Mouse (Mus musculus) thymus, adult 2 months (tissue): ENCODE measurements around the gene Mlxipl. TPM values are rescaled to one million over a fixed set of nuclear protein-coding genes. Genes with fewer than 3 reads are reported as not detected.
"Not testable (repeated sequence)": the region's sequence is repeated elsewhere in the genome, so short reads cannot be mapped to it uniquely, and the experiment has no call there.

Experiments
- DNase-seq: peaks from one replicate; pipeline ENCODE4 v3.0.0; 2021
- H3K27ac ChIP-seq: fragments of 200-500 bp; 2 replicates; pipeline ENCODE4 v1.5.1; 2012; ENCODE audit warnings: low read length, control low read depth; ENCODE audit not compliant: control insufficient read depth, insufficient read depth
- H3K27me3 ChIP-seq: fragments of 200-500 bp; 2 replicates; pipeline ENCODE4 v1.6.1; 2012; ENCODE audit warnings: mild to moderate bottlenecking, low read length, moderate library complexity, mixed read lengths; ENCODE audit not compliant: control insufficient read depth, insufficient read depth
- H3K36me3 ChIP-seq: fragments of 200-500 bp; 2 replicates; pipeline ENCODE4 v1.6.1; 2012; ENCODE audit warnings: mild to moderate bottlenecking, low read length, moderate library complexity; ENCODE audit not compliant: control insufficient read depth, insufficient read depth
- H3K4me1 ChIP-seq: fragments of 200-500 bp; replicated peaks from 2 replicates; pipeline ENCODE4 v1.6.1; 2012; ENCODE audit warnings: low read length; ENCODE audit not compliant: control insufficient read depth, insufficient read depth
- H3K4me3 ChIP-seq: fragments of 200-500 bp; 2 replicates; pipeline ENCODE4 v1.5.1; 2012; ENCODE audit warnings: mild to moderate bottlenecking, low read length, control low read depth, moderate library complexity; ENCODE audit not compliant: control insufficient read depth, insufficient read depth
- CTCF ChIP-seq: fragments of 200-500 bp; IDR thresholded peaks from 2 replicates; pipeline ENCODE4 v1.5.1; 2012; ENCODE audit warnings: mild to moderate bottlenecking, control low read depth, low read length, moderate library complexity, borderline replicate concordance; ENCODE audit not compliant: control insufficient read depth, poor library complexity, insufficient read depth; ENCODE audit errors: extremely low read depth
- POLR2A ChIP-seq: fragments of 200-500 bp; IDR thresholded peaks from 2 replicates; pipeline ENCODE4 v1.6.1; 2012; ENCODE audit warnings: mild to moderate bottlenecking, low read length, control low read depth, moderate library complexity; ENCODE audit not compliant: control insufficient read depth, poor library complexity, insufficient read depth; ENCODE audit errors: extremely low read depth
- WGBS: fragments of 180-500 bp; shearing (Covaris S2); methylation state at CpG from one replicate; pipeline ENCODE4 v1.1.7; 2018; 5-methylcytosine and 5-hydroxymethylcytosine counted together
- polyA plus RNA-seq: library from polyadenylated mRNA; depleted of rRNA; stranded (reverse); fragments of >200 nt; gene quantifications from 2 replicates; pipeline ENCODE4 v1.2.3, GENCODE M21; 2012

The Mlxipl gene
- polyA plus RNA-seq, 1 experiment, result 22.5 TPM

DNA sequence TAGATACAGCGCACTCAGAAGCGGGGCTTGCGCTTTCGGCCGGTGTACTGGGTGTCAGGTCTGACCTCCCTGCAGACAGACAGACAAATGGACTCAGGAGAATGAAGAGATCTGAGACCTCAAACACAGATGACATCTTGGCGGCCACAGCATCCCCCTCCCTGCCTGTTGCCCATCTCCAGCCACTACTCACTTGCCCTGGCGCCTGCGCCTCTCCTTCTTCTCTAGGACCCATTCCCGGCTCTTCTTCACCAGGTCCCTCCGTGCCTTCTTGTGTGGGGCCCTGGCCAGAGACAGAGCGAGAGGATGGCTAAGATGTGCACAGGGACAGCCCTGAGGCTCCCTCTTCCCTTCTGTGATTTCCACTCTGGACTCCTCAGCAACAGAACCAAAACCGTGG, 36.3 kb upstream of the Mlxipl start:
- TF ChIP-seq CTCF, result no peak
- WGBS, result 95% methylated on average over 12 of the region's 12 CpGs
- no peak overlapping the region for H3K4me3 ChIP-seq
- no peak overlapping the region for H3K27ac ChIP-seq
- DNase-seq, result no peak
- H3K4me1 ChIP-seq, result no peaks in the 10 kb centered on the region
- H3K36me3 ChIP-seq, result peaks cover 10% of the 10 kb centered on the region
- H3K27me3 ChIP-seq, result no peaks in the 10 kb centered on the region

DNA sequence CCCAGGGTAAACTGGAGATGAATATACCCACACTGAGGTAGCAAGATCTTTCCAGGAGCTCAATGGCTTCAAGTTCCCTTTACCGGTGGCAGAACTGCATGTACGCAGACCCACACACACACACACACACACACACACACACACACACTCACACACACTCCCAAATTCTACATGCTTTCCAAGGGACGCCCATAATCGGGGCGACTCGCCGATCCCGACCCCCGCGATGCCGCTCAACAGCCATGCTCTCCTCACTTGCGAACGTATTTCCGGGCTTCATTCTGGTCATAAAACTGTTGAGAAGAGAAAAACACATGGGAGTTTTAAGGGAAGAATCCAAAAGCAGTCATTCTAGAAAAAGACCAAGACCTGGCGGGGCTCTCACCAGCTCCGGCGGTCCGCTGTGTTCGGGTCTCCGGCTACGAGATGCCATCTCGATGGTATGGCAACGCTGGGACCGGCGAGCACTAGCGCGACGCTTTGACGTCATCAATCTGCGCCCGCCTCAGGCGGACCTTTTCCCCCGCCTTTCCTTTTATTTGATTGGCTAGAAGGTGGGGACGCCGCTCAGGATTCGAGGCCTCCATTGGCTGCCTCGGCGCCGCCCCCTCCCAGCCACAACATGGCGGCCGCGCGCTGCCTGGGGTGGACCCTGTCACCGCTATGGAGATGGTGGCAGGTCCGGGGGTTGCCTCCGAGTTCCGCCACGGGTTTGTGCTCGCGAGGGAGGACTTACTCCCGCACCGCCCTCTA, 25.9 kb upstream of the Mlxipl start, which contains the start of gene Dnajc30:
Dnajc30 (plus strand) TSS at position 574 of the 753 bp plus-strand sequence.
- Histone ChIP-seq H3K27ac (no peak within 1 kb of the TSS), H3K27me3 (no peaks in the 10 kb centered on the region), H3K4me3 (peak within 1 kb of the TSS; percentile 81), H3K4me1 (peaks cover 9% of the 10 kb centered on the region; the same call in 1 of the 2 replicates), H3K36me3 (peaks cover 9% of the 10 kb centered on the region)
- TF ChIP-seq CTCF (no peak), POLR2A (peak; percentile 83)
- under 1% methylated on average over 50 of the region's 52 CpGs for WGBS
- peak; percentile 95 for DNase-seq

- no peaks in the 10 kb centered on the region for H3K27me3 ChIP-seq
- peaks cover 5% of the 10 kb centered on the region; the same call in 1 of the 2 replicates for H3K36me3 ChIP-seq
- H3K27ac ChIP-seq, result no peak overlapping the region
- H3K4me1 ChIP-seq, result peaks cover 9% of the 10 kb centered on the region; the same call in 1 of the 2 replicates
- TF ChIP-seq POLR2A, result no peak
- no peak for TF ChIP-seq CTCF
- WGBS, result under 1% methylated on average over 39 of the region's 40 CpGs
- peak overlapping the region; percentile 81 for H3K4me3 ChIP-seq
- no peak for DNase-seq
Measured at GRCm38 (mm10) chr5:135064382-135064766, 25.3 kb upstream of the Mlxipl start.

DNA sequence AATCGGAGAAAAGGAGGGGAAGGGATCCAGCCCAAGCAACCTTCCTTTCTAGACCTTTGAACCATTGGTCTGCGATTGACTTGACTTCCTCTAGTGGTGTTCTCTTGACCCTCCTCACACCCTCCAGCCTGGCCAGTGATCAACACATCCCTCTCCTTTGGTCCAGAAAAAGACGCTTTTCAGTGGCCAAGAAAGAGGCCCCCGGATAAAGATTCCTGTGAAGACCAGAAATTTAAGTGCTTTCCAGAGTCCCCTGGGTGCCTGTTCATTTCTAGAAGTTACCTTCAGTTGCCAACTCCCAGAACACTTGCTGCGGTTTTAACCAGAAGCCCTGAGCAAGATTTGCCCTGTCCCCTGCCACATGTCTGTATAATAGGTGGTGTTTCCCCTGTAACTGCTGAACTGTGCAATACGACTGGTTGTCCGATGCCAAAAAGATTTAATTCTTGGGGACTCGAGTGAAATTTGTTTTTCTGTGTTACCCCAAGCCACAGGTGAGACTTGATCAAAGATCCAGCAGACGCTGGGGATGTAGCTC, 24.7 kb upstream of the Mlxipl start, which contains the start of gene Bud23:
Bud23 (minus strand) TSS at position 51 of the 538 bp plus-strand sequence.
- not testable (repeated sequence) for H3K27me3 ChIP-seq, H3K27ac ChIP-seq, H3K4me1 ChIP-seq, H3K36me3 ChIP-seq, DNase-seq
- 72% methylated on average over 9 of the region's 9 CpGs for WGBS
- H3K4me3 ChIP-seq, result peak within 1 kb of the TSS; percentile 81

- H3K4me3 ChIP-seq, result no peak overlapping the region
- peaks cover 9% of the 10 kb centered on the region; the same call in 1 of the 2 replicates for H3K4me1 ChIP-seq
- H3K36me3 ChIP-seq, result no peaks in the 10 kb centered on the region
- no peak for DNase-seq
- WGBS, result 96% methylated on average over 3 of the region's 3 CpGs
- no peak overlapping the region for H3K27ac ChIP-seq
- no peak for TF ChIP-seq CTCF
- no peak for TF ChIP-seq POLR2A
- no peaks in the 10 kb centered on the region for H3K27me3 ChIP-seq
Measured at GRCm38 (mm10) chr5:135066008-135066407, 23.7 kb upstream of the Mlxipl start.

DNA sequence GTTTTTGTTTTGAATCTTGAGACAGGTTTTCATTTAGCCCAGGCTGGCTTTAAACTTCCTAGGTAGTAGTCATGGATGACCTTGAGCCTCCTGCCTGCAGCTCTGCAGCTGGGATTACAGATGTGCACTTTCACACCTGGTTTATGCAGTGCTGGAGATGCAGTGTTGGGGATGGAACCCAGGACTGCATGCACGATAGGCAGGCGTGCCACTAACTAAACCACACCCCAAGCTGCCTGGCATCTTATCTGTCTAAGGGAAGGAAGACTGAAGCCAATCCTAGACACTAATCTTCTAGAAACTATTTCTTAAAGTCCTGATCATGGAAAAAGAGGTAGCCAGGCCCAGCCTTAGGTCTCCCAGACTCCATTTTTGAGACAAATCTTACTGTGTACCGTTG, 19.2 kb upstream of the Mlxipl start:
- H3K4me3 ChIP-seq, result no peak overlapping the region
- no peak overlapping the region for H3K27ac ChIP-seq
- H3K27me3 ChIP-seq, result no peaks in the 10 kb centered on the region
- no peak for TF ChIP-seq POLR2A
- no peak for TF ChIP-seq CTCF
- 86% methylated on average over 3 of the region's 3 CpGs for WGBS
- no peaks in the 10 kb centered on the region for H3K4me1 ChIP-seq
- H3K36me3 ChIP-seq, result no peaks in the 10 kb centered on the region
- no peak for DNase-seq

GRCm38 (mm10) chr5:135072061-135072460, 17.6 kb upstream of the Mlxipl start:
- no peaks in the 10 kb centered on the region for H3K4me1 ChIP-seq
- DNase-seq, result no peak
- WGBS, result 85% methylated on average over 2 of the region's 2 CpGs
- no peaks in the 10 kb centered on the region for H3K27me3 ChIP-seq
- no peak overlapping the region for H3K4me3 ChIP-seq
- TF ChIP-seq CTCF (no peak), POLR2A (no peak)
- no peaks in the 10 kb centered on the region for H3K36me3 ChIP-seq
- no peak overlapping the region for H3K27ac ChIP-seq
